Mouse (Mus musculus) stomach, postnatal 0 days (tissue): ENCODE measurements around the gene Snx29. TPM values are rescaled to one million over a fixed set of nuclear protein-coding genes. Genes with fewer than 3 reads are reported as not detected.

Experiments used
- ATAC-seq: fragments of 200-750 bp; cut with Nextera tagmentation; 2 replicates; pipeline ENCODE4 v1.8.0; 2017; ENCODE audit not compliant: low FRiP score, low TSS enrichment
- DNase-seq: peaks from one replicate; pipeline ENCODE4 v3.0.0-alpha.2; 2016; ENCODE audit warnings: low spot score
- H3K27ac ChIP-seq: fragments of 300-500 bp; sonication (generic); replicated peaks from 2 replicates; pipeline ENCODE4 v1.5.1; 2014; ENCODE audit warnings: mild to moderate bottlenecking, control low read depth
- H3K27me3 ChIP-seq: fragments of 300-500 bp; sonication (generic); 2 replicates; pipeline ENCODE4 v1.6.1; 2014; ENCODE audit warnings: low read length; ENCODE audit not compliant: control insufficient read depth, insufficient read depth
- H3K36me3 ChIP-seq: fragments of 300-500 bp; sonication (generic); 2 replicates; pipeline ENCODE4 v1.6.1; 2014; ENCODE audit warnings: low read length, mixed read lengths; ENCODE audit not compliant: control insufficient read depth, insufficient read depth
- H3K4me1 ChIP-seq: fragments of 300-500 bp; sonication (generic); replicated peaks from 2 replicates; pipeline ENCODE4 v1.6.1; 2014; ENCODE audit warnings: antibody characterized with exemption; ENCODE audit not compliant: control insufficient read depth, insufficient read depth
- H3K4me2 ChIP-seq: fragments of 300-500 bp; sonication (generic); replicated peaks from 2 replicates; pipeline ENCODE4 v1.6.1; 2014; ENCODE audit warnings: low read depth, mild to moderate bottlenecking, control low read depth, moderate library complexity
- H3K4me3 ChIP-seq: fragments of 300-500 bp; sonication (generic); 2 replicates; pipeline ENCODE4 v1.5.1; 2014; ENCODE audit warnings: low read depth, low read length, control low read depth
- H3K9ac ChIP-seq: fragments of 300-500 bp; sonication (generic); 2 replicates; pipeline ENCODE4 v1.6.1; 2014; ENCODE audit warnings: mild to moderate bottlenecking, low read length, control low read depth, mixed read lengths
- H3K9me3 ChIP-seq: fragments of 300-500 bp; sonication (generic); 2 replicates; pipeline ENCODE4 v1.6.1; 2016; ENCODE audit warnings: low read length; ENCODE audit not compliant: control insufficient read depth
- CTCF ChIP-seq: IDR thresholded peaks from 2 replicates; pipeline ENCODE4 v1.5.1; 2016; ENCODE audit warnings: antibody characterized with exemption, low read depth, mild to moderate bottlenecking, moderate library complexity
- EP300 ChIP-seq: optimal IDR thresholded peaks from 2 replicates; pipeline ENCODE3; 2016; ENCODE audit warnings: antibody characterized with exemption
- WGBS: fragments of 180-500 bp; shearing (Covaris S2); extraction: QIAGEN DNeasy Blood & Tissue Kit; methylation state at CpG from one replicate; pipeline ENCODE4 v1.1.7; 2014; 5-methylcytosine and 5-hydroxymethylcytosine counted together
- polyA plus RNA-seq: library from polyadenylated mRNA; unstranded; fragments of >200 nt; fragmentation: Nextera tagmentation; extraction: Ambion mirVana; gene quantifications from 2 replicates; pipeline ENCODE4 v1.2.1, GENCODE M21; 2015

Gene Snx29
- polyA plus RNA-seq, 1 experiment from 2014 or later: 4.8 TPM

DNA sequence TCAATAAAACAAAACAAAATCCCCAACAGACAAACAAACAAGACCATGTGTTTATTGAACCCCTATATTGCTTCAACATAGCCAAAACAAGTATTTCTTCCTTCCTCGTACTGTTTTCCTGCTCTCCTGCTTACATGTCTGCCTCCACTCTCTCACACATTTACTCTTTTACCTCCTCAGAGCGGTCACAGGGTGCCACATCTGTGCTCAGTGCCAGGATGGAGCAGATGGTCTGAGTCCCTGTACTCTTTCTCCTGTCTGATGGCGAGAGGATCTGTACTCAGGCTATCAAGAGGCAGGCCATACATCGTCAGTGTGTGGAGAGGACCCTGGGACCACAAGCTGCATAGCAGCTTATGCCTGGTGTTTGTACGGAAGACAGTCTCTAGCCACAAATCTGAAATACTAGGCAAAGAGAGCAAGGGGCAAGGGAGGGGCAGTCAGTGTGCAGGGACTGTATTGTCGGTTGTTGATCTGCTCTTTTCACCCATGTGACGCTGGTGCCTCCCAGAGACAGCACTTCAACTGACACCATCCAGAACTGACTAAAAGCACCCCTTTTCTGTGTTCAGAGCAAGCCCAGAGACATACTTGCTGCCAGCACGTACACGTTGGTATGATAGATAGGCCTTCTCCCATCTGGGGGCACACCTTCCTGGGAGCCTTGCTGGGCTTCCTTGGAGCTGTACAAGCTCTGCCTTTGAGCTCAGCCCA, 368.9 kb downstream of the Snx29 start:
- Histone ChIP-seq H3K4me2 (no peak overlapping the region), H3K27ac (no peak overlapping the region), H3K4me3 (no peak overlapping the region), H3K27me3 (no peaks in the 10 kb centered on the region), H3K36me3 (no peaks in the 10 kb centered on the region), H3K4me1 (no peaks in the 10 kb centered on the region), H3K9me3 (no peaks in the 10 kb centered on the region), H3K9ac (no peak overlapping the region)
- ATAC-seq: no peak
- TF ChIP-seq CTCF: peak; percentile 40
- no peak for TF ChIP-seq EP300
- 64% methylated on average over 9 of the region's 9 CpGs for WGBS
- no peak for DNase-seq

DNA sequence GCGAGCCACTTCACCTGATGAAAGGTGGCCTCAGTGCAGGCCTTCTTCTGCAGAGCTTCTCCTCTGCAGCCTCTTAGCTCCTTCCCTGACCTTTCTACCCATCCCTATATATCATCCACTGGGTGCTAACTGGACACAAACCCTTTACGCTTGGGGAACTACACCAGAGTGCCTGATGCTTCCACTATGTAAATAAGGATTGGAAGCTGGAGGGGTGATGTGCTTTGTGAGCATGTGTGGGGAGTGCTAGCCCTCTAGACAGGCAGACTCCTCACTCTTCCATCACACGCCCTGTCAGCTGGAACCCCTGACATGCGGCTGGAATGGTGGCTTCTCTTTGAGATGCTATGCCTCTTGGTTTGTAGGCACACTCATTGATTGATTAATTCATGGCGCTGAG, 370.0 kb downstream of the Snx29 start:
- H3K9ac ChIP-seq: no peak overlapping the region
- H3K36me3 ChIP-seq: no peaks in the 10 kb centered on the region
- TF ChIP-seq EP300: no peak
- TF ChIP-seq CTCF: no peak
- H3K4me2 ChIP-seq: no peak overlapping the region
- H3K4me1 ChIP-seq: no peaks in the 10 kb centered on the region
- no peaks in the 10 kb centered on the region for H3K9me3 ChIP-seq
- 57% methylated on average over 5 of the region's 5 CpGs for WGBS
- H3K27me3 ChIP-seq: no peaks in the 10 kb centered on the region
- no peak for DNase-seq
- H3K4me3 ChIP-seq: no peak overlapping the region
- H3K27ac ChIP-seq: no peak overlapping the region
- no peak for ATAC-seq

DNA sequence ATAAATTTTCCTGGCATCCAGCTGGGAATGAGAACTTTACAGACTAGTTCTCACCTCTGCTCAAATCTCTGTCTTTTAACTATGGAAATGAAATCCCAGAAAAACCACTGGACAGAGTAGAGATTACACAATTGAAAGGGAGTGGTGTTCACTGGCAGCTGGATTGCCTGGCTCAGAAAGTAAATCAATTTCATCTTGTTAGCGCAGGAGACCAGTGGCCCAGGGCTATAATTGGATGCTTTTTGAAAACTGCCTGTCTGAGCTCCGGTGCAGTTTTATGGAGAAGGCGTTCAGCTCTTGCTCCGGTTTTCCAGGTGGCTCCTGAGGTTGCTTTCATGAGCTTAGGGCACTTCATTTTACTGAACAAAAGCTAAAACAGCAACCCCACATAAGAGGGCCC, 371.7 kb downstream of the Snx29 start:
- DNase-seq (no peak), ATAC-seq (no peak)
- Histone ChIP-seq H3K4me3 (no peak overlapping the region), H3K9ac (no peak overlapping the region), H3K4me2 (no peak overlapping the region), H3K36me3 (no peaks in the 10 kb centered on the region), H3K9me3 (no peaks in the 10 kb centered on the region), H3K27ac (no peak overlapping the region), H3K27me3 (no peaks in the 10 kb centered on the region), H3K4me1 (no peaks in the 10 kb centered on the region)
- TF ChIP-seq CTCF (no peak), EP300 (no peak)
- WGBS: 83% methylated on average over 4 of the region's 4 CpGs

DNA sequence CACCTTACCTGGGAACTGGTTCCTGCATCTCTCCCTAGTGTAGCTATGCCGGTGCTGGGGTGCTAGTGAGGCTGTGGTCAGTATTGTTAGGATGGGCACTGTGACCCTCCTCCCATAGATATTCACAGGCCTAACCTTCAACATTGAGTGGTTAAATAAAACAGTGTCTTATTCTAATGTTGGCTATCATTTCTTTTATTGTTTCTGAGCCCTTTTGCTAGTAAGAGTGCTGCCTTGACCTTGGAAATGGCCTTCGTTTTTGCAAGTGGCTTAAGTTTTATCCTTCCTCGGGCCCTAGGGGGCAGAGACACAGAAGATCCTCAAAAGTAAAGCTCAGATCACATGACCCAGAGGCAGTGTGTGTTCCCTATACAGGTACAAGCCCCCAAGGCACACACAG, 374.1 kb downstream of the Snx29 start:
- no peak for DNase-seq
- WGBS: 76% methylated on average over 3 of the region's 3 CpGs
- Histone ChIP-seq H3K4me2 (no peak overlapping the region), H3K9me3 (no peaks in the 10 kb centered on the region), H3K4me3 (no peak overlapping the region), H3K27me3 (no peaks in the 10 kb centered on the region), H3K36me3 (no peaks in the 10 kb centered on the region), H3K27ac (no peak overlapping the region), H3K4me1 (no peaks in the 10 kb centered on the region), H3K9ac (no peak overlapping the region)
- TF ChIP-seq EP300 (no peak), CTCF (no peak)
- no peak for ATAC-seq

DNA sequence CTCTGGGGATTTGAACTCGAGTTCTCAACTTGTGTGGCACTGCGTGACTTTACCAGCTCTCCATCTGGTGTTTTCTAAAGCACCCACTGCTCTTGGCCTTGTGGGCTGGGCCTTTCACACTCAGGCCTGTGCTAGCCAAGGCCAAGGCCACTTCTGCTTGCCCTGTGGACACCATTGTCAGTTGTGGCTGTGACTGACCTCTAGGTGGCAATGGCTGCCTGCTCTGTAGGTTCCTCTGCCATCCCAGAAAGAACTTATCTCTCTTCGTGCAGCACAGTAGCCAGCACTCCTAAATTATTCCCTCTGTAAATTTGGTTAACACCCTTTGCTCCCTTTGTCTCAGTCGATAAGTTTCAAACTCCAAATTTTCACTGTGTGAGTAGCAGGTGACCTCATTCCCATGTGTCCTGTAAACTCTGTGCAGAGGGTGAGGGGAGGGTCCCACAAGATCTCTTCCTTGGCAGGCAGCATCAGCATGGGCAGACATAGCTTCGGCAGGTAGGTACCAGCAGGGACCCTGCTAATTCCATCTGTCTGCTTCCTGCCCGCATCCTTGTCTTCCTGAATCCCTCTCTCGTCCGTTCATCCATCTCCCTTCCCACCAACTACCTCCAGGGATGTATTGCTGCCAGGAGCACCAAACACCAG, 375.1 kb downstream of the Snx29 start:
- Histone ChIP-seq H3K27me3 (no peaks in the 10 kb centered on the region), H3K4me3 (no peak overlapping the region), H3K4me1 (no peaks in the 10 kb centered on the region), H3K36me3 (no peaks in the 10 kb centered on the region), H3K9me3 (no peaks in the 10 kb centered on the region), H3K4me2 (no peak overlapping the region), H3K27ac (no peak overlapping the region), H3K9ac (no peak overlapping the region)
- ATAC-seq (0 out of 2 replicates have a peak, but pooled peaks have one; percentile 56), DNase-seq (peak; percentile 27)
- TF ChIP-seq CTCF: peak; percentile 82
- TF ChIP-seq EP300: no peak
- WGBS: 64% methylated on average over 8 of the region's 8 CpGs

DNA sequence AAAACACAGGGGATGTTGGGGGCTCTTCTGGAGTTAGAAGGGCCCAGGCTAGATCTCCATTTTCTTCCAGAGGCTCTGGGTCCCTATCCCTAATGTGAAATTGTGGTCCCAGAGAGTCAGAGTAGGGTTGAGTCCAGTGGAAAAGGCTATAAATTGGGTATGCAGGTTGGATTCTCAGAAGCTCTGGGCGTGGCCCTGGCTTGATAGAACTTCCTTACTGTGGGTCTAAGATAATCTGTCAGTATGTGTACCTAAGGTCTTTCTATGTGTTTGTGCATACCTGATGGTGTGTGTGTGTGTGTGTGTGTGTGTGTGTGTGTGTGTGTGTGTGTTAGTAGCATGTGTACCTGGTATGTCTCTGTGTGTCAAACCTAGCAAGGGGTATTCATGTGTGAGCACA, 378.9 kb downstream of the Snx29 start:
- DNase-seq (no peak), ATAC-seq (no peak)
- Histone ChIP-seq H3K4me3 (no peak overlapping the region), H3K27ac (no peak overlapping the region), H3K4me2 (no peak overlapping the region), H3K9me3 (no peaks in the 10 kb centered on the region), H3K36me3 (no peaks in the 10 kb centered on the region), H3K9ac (no peak overlapping the region), H3K27me3 (no peaks in the 10 kb centered on the region), H3K4me1 (no peaks in the 10 kb centered on the region)
- WGBS: 88% methylated on average over 1 of the region's 1 CpGs
- TF ChIP-seq CTCF (no peak), EP300 (no peak)
